Mouse (Mus musculus) cerebellum, adult 9-11 months (tissue): ENCODE results near the gene Ptpn6.
A peak's percentile ranks its signal among the peaks of the same experiment; 100 is the strongest.
"Not testable (repeated sequence)": the region's sequence is repeated elsewhere in the genome, so short reads cannot be mapped to it uniquely, and the experiment has no call there.

Source experiments
- DNase-seq: peaks from one replicate; pipeline ENCODE4 v3.0.0; 2022

Ptpn6 gene

DNA sequence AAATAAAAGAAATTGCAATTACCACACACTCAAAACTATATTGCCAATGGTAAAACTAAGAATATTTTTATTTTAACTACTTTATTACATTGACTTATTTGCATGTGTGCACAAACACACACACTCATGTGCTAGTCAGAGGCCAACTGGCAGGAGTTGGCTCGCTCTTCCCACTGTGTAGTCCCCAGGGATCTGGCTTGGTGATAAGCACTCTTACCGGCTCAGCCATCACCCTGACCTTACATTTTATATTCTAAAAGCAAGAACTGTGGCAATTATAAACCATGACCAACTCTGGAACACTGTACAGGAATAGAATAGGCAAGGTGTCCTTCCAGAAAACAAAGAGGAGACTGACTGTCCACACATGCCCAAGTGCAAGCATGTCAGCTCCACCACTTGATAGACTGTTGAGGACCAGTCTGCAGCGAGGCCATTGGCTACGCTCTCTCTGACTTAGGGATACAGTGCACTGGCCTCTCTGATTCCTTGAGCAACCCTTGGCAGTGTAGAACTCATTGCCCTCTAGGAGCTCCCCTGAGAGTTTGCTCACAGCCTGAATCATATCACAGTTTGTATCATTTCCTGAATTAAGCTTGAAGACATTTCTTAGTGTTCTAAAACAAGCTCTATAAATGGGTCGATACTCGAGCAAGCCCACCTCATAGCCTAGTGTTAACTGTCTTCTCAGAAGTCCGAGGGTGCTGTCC, 41.9 kb downstream of the Ptpn6 start:
- no peak for DNase-seq

DNA sequence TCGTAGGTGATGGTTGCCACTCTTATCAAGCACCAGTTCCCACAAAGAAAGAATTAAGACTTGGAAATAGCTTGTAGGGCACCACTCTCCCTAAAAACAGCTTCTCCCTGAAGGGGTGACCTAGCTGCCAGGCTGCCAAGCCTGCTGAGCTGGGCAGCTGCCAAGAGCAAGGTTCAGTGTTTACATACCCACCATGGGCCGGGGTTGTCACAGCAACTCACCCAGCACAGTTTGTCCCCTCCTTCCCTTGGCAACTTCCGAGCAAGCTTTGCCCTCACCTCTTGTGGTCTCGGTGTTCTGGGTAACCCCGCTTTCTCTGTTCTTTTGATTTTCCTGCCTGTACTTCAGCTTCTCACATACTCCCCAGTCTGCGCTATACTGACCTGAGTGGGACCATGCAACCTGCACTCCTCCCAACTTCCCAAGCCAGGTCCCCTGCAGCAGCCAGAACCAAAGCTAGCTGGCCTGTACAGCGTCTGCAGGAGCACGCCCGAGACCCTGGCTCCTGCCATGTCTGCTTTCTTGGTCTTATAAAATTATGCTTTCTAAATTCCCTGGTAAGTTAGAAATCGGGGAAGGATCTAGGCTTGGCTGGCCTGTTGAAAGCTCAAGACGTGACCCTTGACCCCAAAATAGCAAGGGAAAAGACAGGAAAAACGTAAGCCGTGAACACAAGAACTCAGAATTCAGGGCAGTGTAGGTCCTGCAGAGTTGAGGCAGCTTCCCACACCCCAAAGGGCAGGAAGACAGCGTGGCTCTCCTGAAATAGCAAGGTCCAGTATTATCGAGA, 44.2 kb downstream of the Ptpn6 start:
- DNase-seq: peak; percentile 76

DNA sequence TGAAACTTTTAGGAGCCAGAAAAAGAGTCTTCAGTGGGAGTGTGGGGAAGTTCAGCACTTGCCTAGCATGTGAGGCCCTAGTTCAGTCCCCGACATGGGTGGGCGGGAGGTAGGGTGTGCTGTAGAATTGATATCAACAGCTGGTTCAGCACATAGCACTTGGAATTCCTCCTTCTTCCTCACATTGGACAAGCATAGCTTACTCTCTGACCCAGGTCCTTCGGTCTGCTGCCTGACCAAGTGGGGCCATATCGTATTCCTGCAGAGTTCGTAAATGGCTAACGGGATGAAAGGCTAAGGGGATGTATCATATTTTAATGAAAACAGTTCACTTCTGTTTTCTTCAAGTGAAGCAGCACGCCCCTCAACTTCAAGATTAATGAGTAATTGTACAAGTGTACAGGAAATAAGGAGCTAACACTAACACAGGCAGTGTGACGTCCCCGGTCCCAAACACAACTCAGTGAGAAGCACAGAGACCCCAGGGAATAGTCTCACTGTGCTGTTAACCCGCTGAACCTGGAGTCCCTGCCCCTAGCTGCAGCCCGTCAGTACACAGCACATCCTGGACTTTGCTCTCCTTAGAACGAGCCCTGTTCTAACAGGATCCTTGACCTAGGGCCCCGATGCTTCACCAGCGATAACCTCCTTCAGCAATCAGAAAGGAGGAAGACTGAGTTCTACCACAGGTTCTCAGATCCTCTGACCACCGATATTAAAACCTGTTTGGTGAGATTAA, 45.1 kb downstream of the Ptpn6 start:
- DNase-seq: no peak

DNA sequence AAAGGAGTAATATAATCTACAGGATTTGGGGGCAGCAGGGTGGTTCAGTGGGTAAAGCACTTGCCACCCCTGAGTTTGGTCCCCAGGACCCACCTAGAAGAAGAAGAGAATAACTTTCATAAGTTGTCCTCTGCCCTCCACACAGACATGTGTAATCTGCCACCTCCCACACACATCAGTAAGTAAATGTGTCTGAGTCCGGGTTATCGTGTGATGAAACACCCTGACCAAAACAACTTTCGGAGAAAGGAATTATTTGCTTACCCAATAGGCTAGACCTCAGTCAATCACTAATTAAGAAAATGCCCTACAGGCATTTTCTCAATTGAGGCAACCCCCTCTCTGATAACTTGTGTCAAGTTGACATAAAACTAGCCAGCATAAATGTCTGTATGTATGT, 48.0 kb downstream of the Ptpn6 start:
- DNase-seq: no peak

DNA sequence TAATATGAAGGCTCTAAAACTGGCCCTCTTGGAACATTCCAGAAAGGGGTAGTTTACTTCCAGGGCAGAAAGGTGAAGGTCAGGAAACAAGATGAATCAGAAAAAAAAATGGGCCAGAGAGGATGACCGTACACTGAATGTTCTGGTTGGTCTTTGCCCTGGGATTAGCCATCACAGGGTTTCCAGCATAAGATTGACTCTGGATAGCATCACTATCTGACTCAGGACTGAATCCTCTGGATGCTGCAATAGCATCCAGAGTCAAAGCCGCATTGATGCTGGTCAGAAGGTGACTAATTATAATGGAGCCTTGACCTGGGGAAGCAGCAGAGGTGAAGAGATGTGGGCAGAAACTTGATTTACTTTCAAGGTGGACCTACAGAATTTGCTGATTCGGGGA, 49.5 kb downstream of the Ptpn6 start:
- DNase-seq: no peak

DNA sequence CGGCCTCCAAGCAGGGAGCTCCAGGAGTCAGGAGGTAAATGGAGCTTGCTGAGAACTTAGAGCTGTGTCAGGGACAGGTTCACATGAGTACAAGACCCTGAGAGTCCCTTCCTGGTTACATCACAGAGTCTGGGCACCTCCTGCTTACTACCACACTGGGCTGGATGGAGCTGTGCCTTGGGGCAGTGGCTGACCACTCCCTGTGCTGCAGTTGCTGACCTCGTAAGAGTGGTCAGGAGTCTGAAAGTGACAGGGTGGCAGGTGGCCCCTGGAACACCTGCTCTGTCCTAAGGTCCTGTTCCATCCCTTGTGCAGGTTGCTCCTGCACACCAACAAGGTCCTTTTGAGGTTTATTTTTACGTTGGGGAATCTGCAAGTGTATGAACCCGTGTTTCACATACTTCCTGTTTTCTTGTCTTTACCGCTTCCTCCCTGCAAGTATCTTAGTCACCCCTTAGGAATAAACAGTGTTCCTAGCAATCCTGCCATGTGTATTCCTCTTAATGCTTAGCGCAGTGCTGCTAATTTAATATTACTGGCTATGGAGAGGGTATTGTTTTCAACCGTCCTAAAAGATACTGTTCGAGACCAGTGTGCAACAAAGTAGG, 50.3 kb downstream of the Ptpn6 start:
- DNase-seq: no peak

DNA sequence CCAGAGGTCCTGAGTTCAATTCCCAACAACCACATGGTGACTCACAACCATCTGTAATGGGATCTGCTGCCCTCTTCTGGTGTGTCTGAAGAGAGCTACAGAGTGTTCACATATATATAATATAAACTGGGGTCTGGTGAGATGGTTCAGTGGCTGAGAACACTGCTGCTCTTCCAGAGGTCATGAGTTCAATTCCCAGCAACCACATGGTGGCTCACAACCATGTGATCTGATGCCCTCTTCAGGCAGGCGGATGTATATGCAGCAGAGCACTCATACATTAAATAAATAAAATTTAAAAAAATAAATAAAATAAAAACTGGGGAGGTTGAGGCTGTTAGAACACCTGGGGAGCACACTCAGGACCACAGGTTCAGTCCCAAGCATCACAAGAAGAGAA, 51.9 kb downstream of the Ptpn6 start:
- DNase-seq: not testable (repeated sequence)

DNA sequence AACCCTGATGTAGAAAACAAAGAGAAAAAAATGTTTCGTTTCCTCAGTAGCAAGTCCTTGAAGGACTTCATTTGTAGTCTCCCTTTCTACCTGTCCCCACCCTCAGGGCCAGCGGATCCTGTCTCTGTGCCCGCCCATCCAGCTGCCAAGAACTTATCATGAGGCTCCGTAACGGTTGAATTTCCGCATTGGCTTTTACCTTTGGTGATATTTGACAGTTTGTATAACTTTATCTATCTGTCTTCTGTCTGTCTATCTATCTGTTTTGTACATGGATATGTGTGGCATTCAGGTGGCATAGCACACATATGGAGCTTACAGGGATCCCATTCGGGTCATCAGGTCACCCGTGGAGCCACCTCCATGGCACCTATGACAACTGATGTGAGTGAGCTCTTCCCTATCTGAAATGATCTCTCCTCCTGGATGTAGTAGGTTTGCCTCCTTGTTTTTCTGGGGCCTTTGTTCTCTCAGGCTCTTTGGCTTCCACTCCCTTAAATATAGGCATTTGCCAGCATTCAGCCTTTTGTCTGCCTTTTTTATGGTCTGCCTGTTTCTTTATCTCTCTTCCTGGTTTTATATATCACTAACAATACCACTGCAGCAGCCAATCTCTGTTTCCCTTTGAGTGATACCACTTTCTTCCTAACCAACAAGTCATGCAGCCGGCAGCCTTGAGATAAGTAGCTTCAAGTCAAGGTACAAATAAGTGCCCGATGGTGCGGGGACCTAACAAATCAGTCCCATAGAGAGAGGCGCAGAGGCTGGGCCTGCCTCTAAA, 52.7 kb downstream of the Ptpn6 start:
- DNase-seq: no peak

DNA sequence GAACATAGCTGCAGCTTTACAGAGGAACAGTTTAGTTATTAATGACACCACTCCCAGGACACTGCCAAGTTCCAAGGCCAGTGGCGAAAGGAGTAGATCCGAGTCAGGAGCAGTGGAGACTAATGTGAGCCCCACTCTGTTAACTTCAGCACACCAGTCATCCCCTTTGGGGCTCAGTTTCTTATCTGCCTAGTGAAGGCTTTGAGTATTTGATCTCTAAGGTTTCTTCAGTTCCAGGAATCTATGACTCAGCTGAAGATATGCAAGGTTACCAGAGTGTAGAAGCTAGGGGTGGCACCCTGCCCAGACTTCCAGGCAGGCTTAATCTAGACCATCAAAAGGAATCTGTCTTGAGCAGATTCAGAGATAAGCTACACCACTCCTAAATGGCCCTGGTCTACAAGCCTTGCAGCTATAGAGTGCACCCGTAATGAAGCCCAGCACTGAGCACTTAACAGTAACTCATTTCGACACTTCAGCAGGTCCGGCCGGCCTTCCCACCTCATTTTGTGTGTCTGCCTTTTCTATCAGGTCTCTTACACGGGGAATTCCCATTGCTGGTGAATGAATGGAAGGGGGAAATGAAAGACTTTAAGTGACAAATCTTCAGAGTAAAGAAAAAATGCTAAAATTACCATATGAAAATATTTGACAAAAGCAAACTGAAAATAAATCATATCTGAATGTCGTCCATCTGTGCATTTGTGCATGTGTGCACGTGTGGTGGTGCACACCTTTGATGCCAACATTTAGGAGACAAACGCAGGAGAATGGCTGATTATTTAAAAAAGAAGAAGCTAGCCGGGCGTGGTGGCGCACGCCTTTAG, 54.7 kb downstream of the Ptpn6 start:
- DNase-seq: no peak

DNA sequence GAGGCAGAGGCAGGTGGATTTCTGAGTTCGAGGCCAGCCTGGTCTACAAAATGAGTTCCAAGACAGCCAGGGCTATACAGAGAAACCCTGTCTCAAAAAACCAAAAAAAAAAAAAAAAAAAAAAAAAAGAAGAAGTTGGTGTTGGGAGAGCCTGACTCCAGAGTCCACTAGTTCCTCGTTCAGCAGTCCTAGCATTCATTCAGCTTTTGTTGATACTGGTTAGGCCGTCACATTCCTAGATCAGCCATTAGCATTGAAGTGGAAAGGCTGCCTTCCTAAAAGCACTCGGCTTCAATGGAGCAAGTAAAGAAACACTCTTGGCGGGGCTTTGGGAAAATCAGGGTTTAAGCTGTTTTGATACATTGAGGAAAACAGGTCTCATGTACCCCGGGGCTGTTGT, 56.2 kb downstream of the Ptpn6 start:
- DNase-seq: not testable (repeated sequence)

DNA sequence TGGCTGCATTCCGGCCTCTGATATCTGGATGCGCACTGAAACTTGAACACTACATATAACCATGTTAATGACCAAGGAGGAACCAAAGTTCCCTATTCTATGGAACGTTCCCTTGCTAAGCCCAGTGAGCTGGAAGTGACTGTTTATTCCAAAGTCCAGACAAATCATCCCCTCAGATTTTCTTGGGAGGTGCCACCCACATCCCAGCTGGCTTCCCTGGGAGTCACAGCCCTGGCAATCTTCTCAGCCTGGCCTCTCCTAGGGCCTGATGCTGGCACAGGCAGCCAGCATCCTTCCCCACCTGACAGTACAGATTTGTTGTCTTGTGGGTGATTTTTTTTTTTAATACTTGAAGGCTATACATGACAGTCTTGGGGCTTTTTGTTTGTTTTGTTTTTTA, 59.0 kb downstream of the Ptpn6 start:
- no peak for DNase-seq

DNA sequence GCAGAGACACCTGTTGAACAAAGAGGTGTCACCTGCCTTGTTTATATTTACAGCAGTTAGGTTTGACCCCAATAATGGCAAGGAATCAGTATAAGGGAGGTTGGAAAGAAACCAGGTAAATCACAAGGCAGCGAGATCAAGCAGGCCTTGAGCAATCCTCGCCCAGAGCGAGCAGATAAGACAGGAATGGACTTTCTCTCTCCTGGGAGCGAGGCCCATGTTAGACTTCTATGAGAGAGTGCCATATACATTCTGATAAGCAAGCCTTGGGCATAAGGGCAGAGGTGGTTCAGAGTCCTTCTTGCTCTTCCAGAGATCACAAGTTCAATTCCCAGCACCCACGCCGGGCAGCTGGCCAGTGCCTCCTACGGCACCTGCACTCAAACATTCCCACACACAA, 59.7 kb downstream of the Ptpn6 start:
- no peak for DNase-seq

DNA sequence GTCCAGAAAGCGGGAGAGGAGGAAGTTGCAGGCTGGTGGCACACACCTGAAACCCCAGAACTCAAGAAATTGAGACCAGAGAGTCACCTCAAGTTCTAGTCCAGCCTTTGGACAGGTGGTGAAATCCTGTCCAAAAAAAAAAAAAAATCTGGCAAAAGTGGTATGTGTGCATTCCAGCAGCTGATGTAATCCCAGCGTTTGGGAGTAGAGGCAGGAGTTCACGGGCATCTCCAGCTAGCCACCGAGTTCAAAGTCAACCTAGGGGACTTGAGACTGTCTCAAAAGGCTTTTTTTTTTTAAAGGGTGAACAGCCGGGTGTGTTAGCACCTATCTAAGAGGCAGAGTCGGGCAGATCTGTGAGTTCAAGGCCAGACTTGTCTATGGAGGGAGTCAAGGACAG, 62.3 kb downstream of the Ptpn6 start:
- no peak for DNase-seq

DNA sequence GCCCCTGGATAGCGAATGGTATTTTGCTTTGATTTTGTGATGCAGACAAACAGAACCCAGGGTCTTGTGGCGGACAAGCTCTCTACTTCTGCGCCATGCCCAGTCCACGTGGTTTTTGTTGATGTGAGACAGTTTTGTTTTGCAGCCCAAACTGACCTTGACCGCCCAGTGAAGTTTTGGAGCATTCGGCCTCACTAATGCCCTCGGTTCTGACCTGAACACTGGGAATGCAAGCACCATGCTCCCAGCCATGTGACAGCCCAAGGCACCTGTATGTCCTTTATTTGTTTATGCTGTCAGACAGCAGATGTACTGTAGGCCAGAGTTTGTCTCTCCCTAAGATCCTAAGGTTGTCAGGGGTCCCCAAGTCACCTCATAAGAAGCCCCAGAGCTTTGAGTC, 63.9 kb downstream of the Ptpn6 start:
- no peak for DNase-seq

DNA sequence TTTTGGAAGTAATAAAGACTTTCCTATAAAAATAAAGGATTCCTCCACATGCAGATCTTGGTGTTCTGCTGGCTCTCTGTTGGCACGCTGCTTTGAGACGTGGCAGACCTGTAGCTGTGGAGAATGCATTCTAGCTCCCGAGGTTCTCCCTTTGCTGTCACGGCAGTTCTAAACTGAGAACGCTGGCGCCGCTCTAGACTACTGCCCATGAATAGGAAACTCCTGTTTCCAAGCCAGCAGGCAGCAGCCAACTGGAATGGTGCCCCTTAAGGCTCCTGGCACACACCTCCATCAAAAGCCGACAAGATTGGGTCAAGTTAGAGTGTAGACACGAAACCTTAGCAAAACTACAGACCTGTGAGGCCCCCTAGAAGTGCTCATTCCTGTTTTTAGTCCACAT, 64.9 kb downstream of the Ptpn6 start:
- peak; percentile 79 for DNase-seq

DNA sequence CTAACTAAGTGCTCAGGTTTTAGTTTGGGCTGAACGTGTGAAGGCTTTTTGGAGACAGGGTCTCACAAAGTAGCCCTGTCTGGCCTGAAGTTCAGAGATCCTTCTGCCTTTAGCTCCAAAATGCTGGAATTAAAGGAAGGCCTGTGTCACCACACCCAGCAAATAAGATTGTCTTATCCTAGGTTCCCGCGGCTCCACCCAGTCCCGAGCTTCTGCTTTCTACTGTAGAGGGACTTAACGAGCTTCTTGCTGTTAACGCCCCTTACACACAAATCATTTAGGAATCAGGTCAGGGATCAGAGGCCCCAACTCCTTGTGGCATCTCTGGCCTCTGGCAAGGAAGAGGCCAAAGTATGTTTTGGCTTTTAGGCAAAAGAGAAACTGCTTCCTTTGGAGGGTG, 66.4 kb downstream of the Ptpn6 start:
- DNase-seq: no peak
